Mouse (Mus musculus): Measurements from ENCODE around the gene Fam184b.
A peak's percentile ranks its signal among the peaks of the same experiment; 100 is the strongest.

The Fam184b gene

DNA sequence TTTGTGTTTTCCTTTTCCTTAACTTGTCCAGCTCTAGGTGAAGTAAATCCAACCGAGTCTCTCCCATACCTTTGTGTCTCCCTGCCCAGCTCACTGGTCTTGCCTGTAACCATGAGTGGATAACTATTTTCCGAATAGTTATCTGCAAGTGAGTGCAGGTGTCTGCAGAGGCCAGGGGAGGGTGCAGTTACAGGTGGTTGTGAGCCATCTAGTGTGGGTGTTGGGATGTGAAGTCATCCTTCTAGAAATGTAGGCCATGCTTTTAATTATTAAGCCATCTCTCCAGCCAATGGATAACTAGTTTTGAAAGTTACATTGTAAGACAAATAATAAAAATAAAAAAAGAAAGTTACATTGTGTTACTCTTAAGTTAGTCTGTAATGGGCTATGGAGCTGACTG is 125.9 kb downstream of the Fam184b start:
- DNase-seq, result no peak

DNA sequence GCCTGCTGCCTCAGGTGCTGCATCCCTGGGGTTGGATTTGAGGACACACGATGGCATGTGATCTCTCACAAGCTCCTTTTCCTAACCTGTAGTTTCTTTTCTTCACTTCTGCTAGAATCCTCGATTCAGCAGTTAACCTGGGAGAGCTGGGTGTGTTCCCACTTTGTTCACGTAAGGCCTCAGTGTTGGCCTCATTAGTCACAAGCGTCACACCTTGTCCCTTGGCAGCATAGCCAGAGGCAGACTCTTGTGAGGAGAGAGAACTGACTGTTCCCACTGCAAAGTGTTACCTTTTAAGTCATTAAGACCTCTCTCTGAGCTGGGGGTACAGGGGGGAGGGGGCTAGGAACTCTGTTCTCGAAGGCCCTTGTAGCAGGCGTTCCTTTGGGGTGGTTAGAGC is 126.5 kb downstream of the Fam184b start:
- no peak for DNase-seq

DNA sequence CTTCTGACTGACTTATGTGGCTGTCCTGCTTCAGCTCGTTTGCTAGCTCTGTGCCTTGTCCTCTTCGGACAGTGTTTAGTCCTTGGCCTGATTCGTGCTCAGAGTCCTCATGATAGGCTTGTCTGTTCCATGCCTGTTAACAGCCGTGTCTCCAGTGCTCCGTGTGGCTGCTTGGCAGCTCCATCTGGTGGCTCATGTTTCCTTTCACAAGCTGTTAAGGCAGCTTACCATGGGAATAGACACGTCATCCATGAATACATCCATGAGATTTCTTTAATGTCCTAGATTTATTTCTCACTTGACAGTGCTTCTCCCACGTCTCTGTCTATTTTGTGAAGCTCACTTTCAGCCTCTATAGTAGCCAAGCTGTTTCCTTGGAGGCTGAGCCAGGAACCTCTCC is 129.3 kb downstream of the Fam184b start:
- peak; percentile 62 for DNase-seq

DNA sequence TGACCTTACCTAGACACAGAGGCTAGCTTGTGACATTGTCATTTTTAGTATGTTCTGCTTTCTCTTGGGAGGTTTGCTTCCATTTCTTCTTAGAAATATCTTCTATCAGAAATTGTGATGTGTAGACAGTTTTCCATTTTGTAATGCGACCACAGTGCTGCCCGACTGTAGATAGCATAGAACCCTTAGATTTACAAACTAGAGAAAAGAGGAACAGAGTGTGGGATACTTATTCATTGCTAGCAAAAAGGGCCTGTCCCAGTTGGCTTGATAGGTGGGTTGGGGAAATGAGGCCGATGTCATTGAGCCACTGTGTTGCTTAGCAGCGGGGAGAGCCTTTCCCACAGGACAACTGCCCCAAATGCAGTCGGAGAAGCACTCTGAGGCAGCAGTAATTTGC is 141.8 kb downstream of the Fam184b start:
- DNase-seq, result no peak

DNA sequence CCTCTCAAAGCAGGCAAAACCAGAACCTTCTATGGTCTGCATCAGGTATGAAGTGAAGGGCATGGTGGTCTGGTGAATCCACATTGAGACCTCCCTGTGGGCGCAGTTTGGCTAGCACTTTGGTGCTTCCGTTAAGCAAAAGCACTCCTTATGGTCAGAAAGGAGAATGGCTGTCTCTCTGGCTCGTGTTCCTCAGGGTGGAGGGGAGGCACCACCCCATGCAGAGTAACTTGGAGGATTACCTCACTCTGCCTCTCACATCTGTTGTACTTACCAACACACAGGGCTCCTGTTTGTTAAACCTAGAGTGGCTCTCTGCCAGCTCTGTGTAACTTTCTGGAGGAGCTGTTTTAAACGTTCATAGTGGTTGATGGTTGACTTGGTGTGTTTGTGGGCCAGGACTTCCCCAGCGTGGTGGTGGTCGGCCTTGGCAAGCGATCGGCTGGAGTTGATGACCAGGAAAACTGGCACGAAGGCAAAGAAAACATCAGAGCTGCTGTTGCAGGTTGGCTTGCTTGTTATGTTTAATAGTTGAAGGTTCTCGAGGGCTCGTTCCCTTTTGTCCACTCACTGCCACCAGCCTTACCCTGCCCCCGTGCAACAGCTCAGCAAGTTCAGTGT is 142.4 kb downstream of the Fam184b start:
- no peak for DNase-seq

DNA sequence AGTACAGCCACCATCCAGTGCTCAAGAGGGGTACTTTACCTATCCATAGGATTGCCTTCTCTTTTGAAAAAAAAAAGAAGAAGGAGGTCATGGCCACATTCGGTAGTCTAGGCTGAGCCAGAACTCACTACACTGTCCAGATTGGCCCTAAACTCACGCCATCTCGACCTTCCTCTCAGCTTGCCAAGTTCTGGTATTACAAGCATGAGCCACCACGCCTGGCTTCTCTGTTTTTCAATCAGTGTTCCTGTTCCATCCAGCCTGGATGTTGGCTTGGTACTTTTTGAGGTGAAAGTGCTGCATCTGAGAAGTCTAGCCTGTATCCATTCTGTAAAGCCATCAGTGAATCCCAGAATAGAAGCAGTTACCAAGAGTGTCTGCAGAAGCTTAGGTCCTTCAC is 142.9 kb downstream of the Fam184b start:
- no peak for DNase-seq

DNA sequence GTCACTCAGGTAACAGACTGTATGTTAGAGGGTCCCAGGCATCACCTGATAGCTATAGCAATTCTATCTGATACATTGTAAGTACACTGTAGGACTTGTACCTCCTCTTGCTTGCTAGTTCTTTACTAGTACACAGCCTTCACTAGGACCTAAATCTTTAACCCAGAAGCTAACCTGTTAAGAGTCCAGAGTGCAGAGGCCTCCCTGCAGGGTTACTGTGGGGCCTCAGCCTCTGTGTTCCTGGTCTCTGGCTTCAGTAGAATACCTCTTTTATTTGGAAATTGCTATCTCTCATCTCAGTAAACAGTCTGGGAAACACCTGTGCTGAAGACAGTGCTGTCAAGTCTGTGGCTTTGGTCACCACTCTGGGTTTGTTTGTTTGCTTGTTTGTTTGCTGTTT is 143.4 kb downstream of the Fam184b start:
- no peak for DNase-seq

DNA sequence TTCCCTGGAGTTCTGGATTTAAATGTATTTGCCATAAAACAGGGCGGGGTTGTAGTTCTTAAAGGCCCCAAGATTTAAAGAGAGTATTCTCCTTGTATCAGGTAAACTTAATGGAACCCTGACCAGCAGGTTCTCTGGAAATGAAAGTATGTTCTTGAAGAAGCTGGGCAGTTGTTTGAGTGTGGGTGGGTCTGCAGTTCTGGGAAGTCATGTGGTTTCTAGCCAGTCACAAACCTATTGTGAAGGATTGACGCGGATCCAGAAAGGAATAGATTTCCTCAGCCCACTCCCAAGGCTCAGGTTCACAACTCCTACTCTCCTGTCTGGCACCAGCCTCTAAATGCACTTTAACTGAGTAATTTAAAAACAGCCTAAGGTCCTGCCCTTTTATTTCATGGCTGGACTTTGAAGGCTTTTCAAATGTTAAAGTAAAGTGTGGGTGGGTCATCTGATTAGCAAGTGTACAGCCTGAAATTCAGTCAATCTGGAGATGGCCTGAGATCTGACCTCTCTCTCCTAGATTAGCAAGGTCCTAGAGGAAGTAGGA is 143.9 kb downstream of the Fam184b start:
- no peak for DNase-seq

DNA sequence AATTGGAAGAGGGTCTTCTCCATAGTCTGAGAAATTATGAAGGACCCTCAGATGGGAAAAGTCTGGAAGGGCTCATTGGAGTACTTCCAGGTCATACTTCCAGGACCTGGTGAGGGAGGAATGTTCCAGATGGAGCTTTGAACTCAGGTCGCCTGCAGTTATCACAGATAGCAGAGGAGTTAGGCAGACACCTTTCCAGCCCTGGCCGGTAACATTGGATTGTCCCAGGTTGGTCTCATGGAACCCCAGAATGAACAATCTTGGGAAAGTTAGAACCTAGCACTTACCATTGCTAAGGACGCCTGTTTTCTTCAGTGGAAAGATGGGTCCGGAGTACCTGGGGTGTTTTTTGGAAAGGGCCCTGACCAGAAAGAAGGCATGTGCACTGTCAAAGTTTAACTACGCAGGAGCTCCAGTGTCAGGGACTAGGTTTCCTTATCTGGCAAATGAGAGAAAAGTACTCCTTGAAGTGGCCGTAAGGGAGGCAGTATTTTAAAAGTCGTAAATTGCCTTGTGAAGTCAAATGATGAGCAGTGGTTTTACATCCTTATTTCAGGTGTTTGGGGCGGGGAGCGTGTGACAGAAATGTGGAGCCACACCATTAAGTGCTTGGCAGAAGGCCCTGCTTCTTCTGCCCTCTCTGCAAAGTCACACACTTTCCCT is 145.2 kb downstream of the Fam184b start:
- DNase-seq, result no peak

DNA sequence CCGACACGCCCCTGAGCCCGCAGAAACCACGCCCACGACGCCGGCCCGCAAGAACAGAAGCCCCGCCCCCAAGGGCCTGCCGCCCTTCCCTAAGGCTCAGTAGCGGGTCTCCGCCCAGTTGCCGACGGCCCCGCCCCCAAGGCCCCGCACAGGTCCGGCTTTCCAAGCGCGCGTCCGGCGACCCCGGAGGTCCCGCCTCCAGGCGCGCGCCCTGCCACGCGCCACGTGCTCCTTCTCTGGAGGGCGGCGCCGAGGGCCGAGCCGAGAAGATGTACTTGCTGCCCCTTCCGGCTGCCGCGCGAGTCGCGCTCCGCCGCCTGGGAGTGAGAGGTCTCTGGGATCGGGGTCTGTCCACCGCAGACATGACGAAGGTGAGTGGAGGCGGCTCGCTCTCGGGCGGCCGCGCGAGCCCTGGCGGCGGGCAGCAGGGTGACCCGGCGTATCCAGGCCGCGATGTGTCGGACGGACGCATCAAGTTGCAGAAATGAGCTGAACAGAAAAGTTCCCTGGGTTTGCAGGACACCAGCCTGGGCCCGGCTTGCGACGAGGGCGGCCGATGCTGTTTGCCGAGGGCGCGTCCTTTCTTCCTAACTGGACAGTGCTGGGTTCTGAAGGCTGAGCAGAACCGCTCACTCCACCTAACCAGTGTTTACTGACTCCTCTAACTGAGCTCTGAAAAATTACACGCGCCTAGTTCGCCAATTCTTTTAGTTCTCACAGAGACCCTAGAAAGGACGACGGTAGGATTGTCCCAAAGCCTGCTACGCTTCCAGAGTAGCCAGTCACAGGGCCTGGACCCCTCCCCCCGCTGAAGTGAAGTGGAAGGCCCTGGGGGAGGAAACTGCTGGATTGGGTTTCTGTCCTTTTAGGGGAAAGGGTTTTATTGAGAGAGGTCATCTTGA is 146.0 kb downstream of the Fam184b start, which contains the start of gene Lap3:
TSS of gene Lap3 (plus strand) at position 184 of the 902 bp plus-strand sequence.
- DNase-seq, result peak; percentile 99

DNA sequence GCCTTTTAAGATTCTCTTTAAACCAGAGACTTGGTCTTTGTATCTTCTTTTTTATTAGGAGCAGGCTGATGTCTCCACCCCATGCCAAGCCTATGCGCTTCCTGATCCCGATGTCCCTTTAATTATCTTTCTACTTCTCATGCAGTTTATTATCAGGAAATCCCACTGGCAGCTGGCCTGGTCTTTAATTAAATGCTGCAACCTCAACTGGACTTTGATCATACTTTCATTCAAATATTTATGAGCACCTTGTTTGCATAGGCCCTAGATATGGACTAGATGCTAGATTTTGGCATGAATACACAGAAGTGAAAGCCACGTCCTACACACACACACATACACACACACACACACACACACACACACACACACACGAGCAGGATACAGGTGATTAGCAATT is 147.6 kb downstream of the Fam184b start:
- no peak for DNase-seq

DNA sequence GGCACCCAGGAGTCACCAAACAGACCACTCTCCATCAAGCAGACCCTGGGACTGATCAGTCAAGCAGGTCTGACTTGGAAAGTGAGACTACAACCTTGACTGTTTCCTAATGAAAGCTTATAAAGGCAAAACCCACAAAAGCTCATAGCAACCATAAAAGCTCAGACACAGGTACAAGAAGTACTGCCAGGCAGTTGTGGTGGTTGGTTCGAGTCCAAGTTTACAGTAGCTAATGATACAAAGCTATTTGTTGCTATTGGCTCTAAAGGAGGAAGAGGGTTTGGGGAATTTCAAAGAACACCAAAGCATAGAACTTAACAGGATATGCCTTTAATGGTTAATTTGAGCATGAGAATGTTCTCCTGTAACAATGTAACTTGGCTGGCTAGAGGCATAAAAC is 155.8 kb downstream of the Fam184b start:
- DNase-seq, result no peak

DNA sequence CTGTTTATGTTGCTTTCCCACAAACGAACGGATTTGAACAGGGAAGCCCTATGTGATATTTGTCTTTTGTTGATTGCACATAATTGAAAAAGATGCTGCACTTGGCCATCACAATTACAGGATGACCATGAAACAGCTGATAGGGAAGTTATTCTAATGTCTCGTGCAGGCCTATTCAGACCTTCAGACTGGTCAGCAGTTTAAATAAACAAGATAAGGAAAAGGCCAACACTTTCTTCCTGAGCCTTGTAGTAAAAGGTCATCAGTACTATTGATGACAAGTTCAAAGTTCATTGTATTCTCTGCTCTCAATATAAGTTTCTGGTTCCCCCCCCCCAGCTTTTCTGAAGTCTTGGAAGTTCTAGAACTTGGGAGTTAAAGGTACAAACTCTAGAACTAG is 156.8 kb downstream of the Fam184b start:
- DNase-seq, result no peak

DNA sequence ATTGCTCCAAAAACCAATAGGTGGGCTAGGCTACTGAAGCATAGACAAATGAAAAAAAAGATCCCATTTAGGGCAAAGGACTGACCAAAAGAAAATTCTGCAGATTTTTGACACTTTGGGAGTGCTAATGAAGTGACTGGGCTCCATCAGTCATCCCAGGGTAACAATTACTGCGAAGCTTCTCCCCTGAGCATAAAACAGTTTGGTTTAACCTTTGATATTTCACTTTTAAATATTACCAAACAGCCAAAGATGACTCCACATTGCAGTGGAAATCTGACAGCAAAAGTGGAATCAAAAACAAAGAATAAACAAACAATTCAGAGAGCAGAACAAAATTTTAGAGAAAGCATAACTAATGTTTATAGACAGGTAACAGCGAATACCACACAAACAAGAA is 158.3 kb downstream of the Fam184b start:
- DNase-seq, result no peak

DNA sequence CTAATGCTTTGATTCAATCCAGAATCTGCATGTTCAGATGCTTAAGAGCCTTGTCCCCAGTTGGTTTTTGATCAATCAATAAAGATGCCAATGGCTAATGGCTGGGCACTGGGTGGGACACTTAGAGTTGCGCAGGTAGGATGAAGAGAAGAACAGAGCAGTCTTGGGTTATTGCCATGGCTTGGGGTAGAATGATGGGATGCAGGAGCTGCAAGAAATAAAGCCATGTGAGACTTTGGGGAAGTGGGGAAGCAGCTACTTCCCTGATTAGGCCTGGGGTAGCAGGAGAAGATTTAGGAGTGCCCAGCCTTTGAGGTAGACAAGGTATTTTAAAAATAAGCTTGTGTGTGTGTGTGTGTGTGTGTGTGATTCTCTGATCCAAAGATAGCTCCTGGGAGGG is 159.3 kb downstream of the Fam184b start:
- DNase-seq, result no peak
